Mouse (Mus musculus) kidney, adult 2 months (tissue): ENCODE data around the gene Krt39. TPM values are rescaled to one million over a fixed set of nuclear protein-coding genes. Genes with fewer than 3 reads are reported as not detected.
A peak's percentile ranks its signal among the peaks of the same experiment; 100 is the strongest.

Experiments used
- DNase-seq: peaks from one replicate; pipeline ENCODE4 v3.0.0; 2021
- H3K27ac ChIP-seq: fragments of 200-500 bp; 2 replicates; pipeline ENCODE4 v1.5.1; 2012; ENCODE audit warnings: low read depth, low read length, control low read depth, inconsistent platforms; ENCODE audit not compliant: insufficient read depth
- H3K27me3 ChIP-seq: fragments of 200-500 bp; replicated peaks from 2 replicates; pipeline ENCODE4 v1.6.1; 2012; ENCODE audit warnings: mild to moderate bottlenecking, moderate library complexity, low read length, inconsistent platforms; ENCODE audit not compliant: control insufficient read depth, insufficient read depth
- H3K36me3 ChIP-seq: fragments of 200-500 bp; 2 replicates; pipeline ENCODE4 v1.6.1; 2012; ENCODE audit warnings: mild to moderate bottlenecking, moderate library complexity, low read length, inconsistent platforms; ENCODE audit not compliant: control insufficient read depth, insufficient read depth
- H3K4me1 ChIP-seq: fragments of 200-500 bp; 2 replicates; pipeline ENCODE4 v1.6.1; 2011; ENCODE audit warnings: low read length; ENCODE audit not compliant: control insufficient read depth, insufficient read depth
- H3K4me3 ChIP-seq: fragments of 200-500 bp; 2 replicates; pipeline ENCODE4 v1.5.1; 2011; ENCODE audit warnings: mild to moderate bottlenecking, low read depth, low read length, control low read depth; ENCODE audit not compliant: insufficient read depth
- CTCF ChIP-seq: fragments of 200-500 bp; conservative IDR thresholded peaks from 2 replicates; pipeline ENCODE4 v1.5.1; 2011; ENCODE audit warnings: low read depth, mild to moderate bottlenecking, control low read depth, low read length, moderate library complexity, mixed read lengths; ENCODE audit not compliant: insufficient read depth, insufficient read length
- POLR2A ChIP-seq: fragments of 200-500 bp; IDR thresholded peaks from one replicate; pipeline ENCODE4 v1.6.1; 2011; ENCODE audit warnings: low read depth, low read length, control low read depth
- WGBS: fragments of 180-500 bp; shearing (Covaris S2); methylation state at CpG from one replicate; pipeline ENCODE4 v1.1.7; 2018; 5-methylcytosine and 5-hydroxymethylcytosine counted together
- polyA plus RNA-seq: library from polyadenylated mRNA; depleted of rRNA; stranded (reverse); fragments of >200 nt; gene quantifications from 2 replicates; pipeline ENCODE4 v1.2.3, GENCODE M21; 2012; rRNA removed

The Krt39 gene
- not detected in 2 replicates for polyA plus RNA-seq

DNA sequence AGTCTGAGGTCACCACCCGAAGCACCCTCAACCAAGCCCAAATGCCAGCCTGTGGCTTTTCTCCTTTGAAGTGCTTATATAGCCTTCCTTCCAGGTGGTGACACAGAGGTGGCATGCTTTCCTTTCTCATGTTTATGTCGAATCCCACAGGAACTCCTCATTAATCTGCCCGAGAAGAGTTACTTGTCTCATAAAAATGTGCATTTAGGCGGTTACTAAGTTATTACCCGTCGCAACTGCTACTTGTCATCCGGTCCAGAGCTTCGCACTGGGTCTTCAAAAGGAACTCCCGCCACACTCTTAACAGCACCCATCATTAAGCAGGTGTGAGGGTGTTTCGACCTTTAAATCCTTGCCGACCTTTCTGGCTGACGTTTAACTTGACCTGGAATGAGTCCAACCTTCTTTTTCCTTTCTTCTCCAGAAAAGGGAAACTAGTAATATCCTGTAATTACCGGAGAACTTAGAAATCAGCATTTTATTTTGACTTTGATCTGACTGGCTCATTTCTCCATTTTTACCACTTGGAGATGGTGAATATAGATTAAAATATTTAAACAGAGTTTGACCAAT, at the start of gene Krt39:
TSS of gene Krt39 (minus strand) at position 51 of the 573 bp plus-strand sequence.
- Histone ChIP-seq H3K4me3 (no peak within 1 kb of the TSS), H3K27ac (no peak within 1 kb of the TSS), H3K27me3 (no peaks in the 10 kb centered on the region), H3K4me1 (no peaks in the 10 kb centered on the region), H3K36me3 (no peaks in the 10 kb centered on the region)
- TF ChIP-seq CTCF: no peak
- no peak for TF ChIP-seq POLR2A
- WGBS: 10% methylated on average over 13 of the region's 13 CpGs
- peak; percentile 56 for DNase-seq

- Histone ChIP-seq H3K27me3 (no peaks in the 10 kb centered on the region; the same call in 1 of the 2 replicates), H3K4me3 (no peak within 1 kb of the TSS), H3K36me3 (no peaks in the 10 kb centered on the region), H3K4me1 (no peaks in the 10 kb centered on the region), H3K27ac (no peak within 1 kb of the TSS)
- no peak for DNase-seq
- no peak for TF ChIP-seq CTCF
- no peak for TF ChIP-seq POLR2A
- WGBS: 75% methylated on average over 7 of the region's 7 CpGs
Measured at GRCm38 (mm10) chr11:99566530-99566929, 45.4 kb upstream of the Krt39 start, which contains the start of gene Krtap3-1. TSS of gene Krtap3-1 (minus strand) at chr11:99566630.

DNA sequence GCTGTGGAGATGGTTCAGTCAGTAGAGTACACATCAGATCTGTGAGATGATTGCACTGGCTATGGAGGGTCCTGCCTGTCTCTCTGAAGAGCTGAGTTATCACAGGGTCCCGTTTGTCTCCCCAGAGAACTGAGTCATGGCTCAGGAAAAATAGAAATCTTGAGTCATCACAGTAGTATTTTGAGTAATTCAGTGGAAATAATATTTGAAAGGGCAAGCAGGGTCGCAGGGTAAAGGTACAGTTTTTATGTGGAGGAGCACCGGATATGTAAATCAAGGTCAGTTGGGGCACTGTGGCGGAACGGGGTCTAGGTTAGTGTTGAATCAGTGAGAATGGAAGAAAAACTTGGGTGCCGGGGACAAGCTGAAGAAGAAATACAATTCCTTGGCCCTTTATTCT, 41.4 kb upstream of the Krt39 start:
- no peak for DNase-seq
- Histone ChIP-seq H3K27ac (no peak overlapping the region), H3K4me3 (no peak overlapping the region), H3K36me3 (no peaks in the 10 kb centered on the region), H3K27me3 (no peaks in the 10 kb centered on the region; the same call in 1 of the 2 replicates), H3K4me1 (no peaks in the 10 kb centered on the region)
- TF ChIP-seq POLR2A: no peak
- TF ChIP-seq CTCF: no peak
- 63% methylated on average over 6 of the region's 6 CpGs for WGBS

DNA sequence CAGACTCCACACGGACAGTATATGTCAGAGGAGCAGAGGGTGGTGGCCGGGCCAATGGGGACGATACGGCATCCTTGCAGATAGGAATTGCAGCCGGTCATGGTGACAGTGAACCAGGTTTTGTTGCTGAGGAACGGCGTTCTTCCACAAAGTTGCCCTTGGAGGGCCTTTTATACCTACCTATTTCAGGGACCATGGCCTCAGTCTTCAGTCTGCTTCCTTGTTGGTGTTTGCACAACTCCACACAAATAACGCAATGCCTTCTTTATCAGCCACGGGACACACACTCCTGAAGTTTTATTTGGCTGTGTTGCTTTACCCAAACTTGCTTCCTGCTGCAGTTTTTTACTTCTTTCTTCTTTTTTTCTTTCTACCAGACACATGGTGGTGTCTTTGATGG, 38.2 kb upstream of the Krt39 start, which contains the start of gene Gm11939:
TSS of gene Gm11939 (minus strand) at position 101 of the 400 bp plus-strand sequence.
- WGBS: 91% methylated on average over 9 of the region's 9 CpGs
- H3K27ac ChIP-seq: no peak within 1 kb of the TSS
- H3K36me3 ChIP-seq: no peaks in the 10 kb centered on the region
- no peak within 1 kb of the TSS for H3K4me3 ChIP-seq
- no peak for DNase-seq
- no peaks in the 10 kb centered on the region; the same call in 1 of the 2 replicates for H3K27me3 ChIP-seq
- TF ChIP-seq POLR2A (no peak), CTCF (no peak)
- no peaks in the 10 kb centered on the region for H3K4me1 ChIP-seq

DNA sequence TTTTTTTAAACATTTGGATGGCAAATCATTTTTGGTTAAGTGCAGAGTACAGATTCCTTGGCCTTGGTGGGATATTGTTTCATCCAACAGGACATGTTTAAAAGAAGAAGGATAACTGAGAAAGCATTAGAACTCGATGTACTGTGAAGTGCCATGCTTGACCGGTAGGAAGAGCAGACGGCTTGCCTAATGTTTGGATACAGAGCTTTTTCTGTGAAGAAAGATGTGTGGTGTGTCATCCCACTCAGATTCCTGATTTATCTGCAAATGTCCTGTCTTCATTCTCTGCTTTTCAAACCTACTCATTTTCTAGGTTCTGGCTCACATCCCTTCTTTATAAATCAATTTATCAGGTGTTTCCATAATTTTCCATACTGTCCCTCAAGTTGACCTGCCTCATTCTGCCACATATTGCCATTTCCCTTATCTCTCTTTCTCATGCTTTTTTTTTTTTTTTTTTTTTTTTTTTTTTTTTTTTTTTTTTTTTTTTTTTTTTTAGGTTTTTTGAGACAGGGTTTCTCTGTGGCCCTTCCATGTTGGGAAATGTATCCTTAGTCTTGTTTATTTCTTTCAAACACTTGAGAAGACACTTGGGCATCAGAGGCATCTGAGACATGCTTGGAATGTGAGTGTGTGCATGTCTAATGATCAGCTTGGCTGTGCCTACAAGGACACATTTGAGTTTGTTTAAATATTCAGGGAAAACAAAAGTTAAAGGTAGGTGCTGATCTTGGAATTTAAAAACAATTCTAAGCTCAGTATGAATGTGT, 37.0 kb upstream of the Krt39 start:
- WGBS: 40% methylated on average over 3 of the region's 3 CpGs
- no peaks in the 10 kb centered on the region for H3K36me3 ChIP-seq
- H3K27ac ChIP-seq: no peak overlapping the region
- H3K4me3 ChIP-seq: no peak overlapping the region
- no peak for DNase-seq
- H3K27me3 ChIP-seq: no peaks in the 10 kb centered on the region
- no peaks in the 10 kb centered on the region for H3K4me1 ChIP-seq
- TF ChIP-seq POLR2A: no peak
- TF ChIP-seq CTCF: no peak

DNA sequence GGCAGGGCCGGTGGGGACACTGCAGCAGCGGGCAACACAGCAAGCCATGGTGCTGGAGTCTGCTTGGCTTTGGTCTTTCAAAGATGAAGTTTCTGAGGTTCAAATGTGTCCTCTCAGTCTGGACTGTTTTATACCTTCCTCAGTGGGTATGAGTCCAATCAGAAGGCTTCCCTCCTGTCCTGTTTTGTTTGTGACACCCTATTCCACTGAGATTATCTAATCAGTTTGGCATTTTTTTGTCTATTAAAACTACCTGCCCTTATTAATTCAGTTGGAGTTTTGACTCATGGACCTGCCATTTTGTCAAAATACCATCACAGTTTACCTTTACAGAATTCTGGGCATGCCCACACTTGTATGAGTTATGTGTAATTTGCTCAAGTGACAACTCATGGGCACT, 35.6 kb upstream of the Krt39 start, which contains the start of gene Krtap3-2:
TSS of gene Krtap3-2 (minus strand) at position 101 of the 400 bp plus-strand sequence.
- no peak for DNase-seq
- Histone ChIP-seq H3K27ac (peak within 1 kb of the TSS; percentile 5; the same call in 1 of the 2 replicates), H3K4me3 (no peak within 1 kb of the TSS), H3K36me3 (no peaks in the 10 kb centered on the region), H3K27me3 (no peaks in the 10 kb centered on the region), H3K4me1 (no peaks in the 10 kb centered on the region)
- 92% methylated on average over 2 of the region's 2 CpGs for WGBS
- TF ChIP-seq POLR2A: no peak
- no peak for TF ChIP-seq CTCF

- 95% methylated on average over 2 of the region's 2 CpGs for WGBS
Measured at GRCm38 (mm10) chr11:99556195-99556594, 35.1 kb upstream of the Krt39 start.

More at GRCm38 (mm10) chr11:99556195-99556594, 35.1 kb upstream of the Krt39 start:
- Histone ChIP-seq H3K27me3 (no peaks in the 10 kb centered on the region), H3K4me1 (no peaks in the 10 kb centered on the region), H3K4me3 (no peak overlapping the region), H3K36me3 (no peaks in the 10 kb centered on the region), H3K27ac (no peak overlapping the region)
- no peak for DNase-seq
- no peak for TF ChIP-seq CTCF
- TF ChIP-seq POLR2A: no peak
